Mouse (Mus musculus): ENCODE measurements around the gene Bpifb5.
"Not testable (repeated sequence)": the region's sequence is repeated elsewhere in the genome, so short reads cannot be mapped to it uniquely, and the experiment has no call there.

The Bpifb5 gene

GRCm38 (mm10) chr2:154240771-154241170 is 17.2 kb downstream of the Bpifb5 start:
- DNase-seq (ENCODE audit: low spot score in 2 of 2), result no peak

GRCm38 (mm10) chr2:154242726-154243125 is 19.2 kb downstream of the Bpifb5 start:
- DNase-seq (ENCODE audit: low spot score in 2 of 2), result not testable (repeated sequence)

DNA sequence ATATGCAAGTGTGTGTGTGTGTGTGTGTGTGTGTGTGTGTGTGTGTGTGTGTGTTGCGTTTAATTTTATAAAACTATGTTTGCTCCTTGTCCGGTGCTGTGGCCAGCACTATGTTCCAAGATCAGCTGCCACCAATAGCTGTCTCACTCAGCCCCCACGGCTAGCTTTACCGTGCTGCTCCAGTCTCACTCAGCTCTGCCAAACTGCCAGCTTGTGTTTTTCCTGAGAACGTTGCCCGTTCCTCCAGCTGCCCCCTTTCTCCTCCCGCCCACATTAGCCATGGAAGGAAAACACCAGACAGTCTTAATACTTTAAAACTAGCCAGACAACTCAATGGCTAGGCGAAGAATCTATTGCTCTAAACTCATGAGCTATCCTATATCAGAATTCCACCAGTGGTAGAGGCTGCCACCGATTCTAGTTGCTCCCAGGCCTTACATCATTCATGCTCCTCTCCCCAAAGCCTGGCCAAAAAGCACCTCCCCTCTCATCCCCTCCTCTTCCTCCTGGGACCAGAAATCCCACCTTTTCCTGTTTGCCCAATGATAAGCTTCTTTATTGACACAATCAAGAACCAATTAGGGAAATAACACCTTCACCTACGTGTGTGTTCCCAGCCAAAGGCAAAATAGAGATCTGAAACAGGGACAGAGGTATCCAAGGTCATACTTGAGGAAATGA is 20.0 kb downstream of the Bpifb5 start:
- DNase-seq (ENCODE audit: low spot score in 2 of 2), result no peak

GRCm38 (mm10) chr2:154245322-154245721 is 21.8 kb downstream of the Bpifb5 start:
- DNase-seq (ENCODE audit: low spot score in 2 of 2), result no peak

DNA sequence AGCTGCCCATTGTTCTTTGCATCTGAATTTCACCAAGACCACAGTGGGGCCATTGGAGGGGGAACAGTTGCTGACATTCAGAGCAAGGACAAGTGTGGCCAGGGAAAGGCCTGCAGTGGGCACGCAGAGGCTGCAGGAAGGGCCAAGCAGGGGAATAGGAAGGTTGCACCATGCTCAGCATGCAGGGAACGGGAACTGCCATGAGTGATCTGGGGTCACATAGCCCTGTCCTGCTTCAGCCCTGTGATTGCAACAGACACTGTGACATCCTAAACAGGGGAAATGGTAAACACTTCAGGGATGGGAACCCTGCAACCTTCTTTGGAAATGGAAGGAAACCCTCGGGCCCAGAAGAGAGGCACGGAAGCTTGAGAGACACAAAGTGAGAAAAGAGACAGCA is 31.7 kb downstream of the Bpifb5 start:
- DNase-seq (ENCODE audit: low spot score in 2 of 2), result not testable (repeated sequence)

DNA sequence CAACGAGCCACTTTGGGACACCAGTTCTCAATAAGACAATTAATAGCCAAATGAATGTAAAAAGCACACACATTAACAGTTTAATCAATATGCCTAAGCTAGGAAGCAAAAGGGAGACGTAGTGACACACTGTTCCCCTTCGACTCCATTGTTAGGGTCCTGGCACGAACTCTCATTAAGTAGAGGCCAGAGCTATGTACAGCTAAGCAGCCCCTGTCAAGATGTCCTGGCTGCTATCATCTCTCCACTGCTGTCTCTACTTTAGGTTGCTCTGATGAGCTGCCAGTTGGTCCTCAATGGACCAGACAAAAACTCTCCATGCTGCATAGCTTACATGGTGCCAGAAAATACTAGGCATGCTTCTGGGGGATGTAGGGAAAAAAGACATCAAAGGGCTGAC is 32.2 kb downstream of the Bpifb5 start:
- no peak for DNase-seq (ENCODE audit: low spot score in 2 of 2)

DNA sequence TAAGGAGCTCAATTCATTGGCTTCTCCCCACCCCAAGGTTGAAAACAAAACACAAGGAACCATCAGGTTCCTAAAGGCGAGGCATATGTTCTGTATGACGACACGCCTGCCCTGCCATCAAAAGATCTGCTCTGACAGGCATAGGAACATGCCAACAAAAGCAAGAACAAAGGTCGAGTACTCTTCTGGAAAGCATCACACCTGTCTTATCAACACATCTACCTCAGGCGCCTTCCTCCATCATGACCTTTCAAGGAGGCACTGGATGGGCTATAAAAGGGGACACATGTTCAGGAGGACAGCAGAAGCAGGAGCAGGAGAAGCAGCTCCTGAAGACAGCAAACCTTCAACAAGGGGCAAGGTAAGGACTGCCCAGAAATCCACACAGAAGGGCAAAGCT is 34.0 kb downstream of the Bpifb5 start, which contains the start of gene Bpifb9a:
TSS of gene Bpifb9a (plus strand) at position 301 of the 400 bp plus-strand sequence.
- not testable (repeated sequence) for DNase-seq (ENCODE audit: low spot score in 2 of 2)

DNA sequence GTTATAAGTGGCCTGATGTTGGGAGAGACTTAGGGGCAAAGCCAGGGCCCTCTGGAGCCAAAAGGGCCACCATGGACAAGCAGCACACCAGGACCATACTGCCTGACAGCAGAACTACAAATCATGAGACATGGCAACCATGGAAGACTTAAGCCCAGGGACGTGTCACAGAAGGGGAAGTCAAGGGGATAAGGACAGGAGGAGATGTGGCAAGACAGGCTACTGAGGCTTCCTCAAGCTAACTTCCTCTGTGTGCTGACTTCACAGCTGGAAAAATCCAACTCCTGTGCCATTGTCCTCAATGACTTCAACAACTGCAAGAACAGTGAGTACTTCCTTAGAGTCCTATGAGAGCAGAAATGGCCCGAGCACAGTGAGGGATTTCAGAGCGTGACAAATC is 40.9 kb downstream of the Bpifb5 start:
- DNase-seq (ENCODE audit: low spot score in 2 of 2), result not testable (repeated sequence)
